Mouse (Mus musculus) erythroblast, embryonic 14.5 days (primary cell): ENCODE results near the gene Kdm8.

Experiments used
- GATA1 ChIP-seq: IDR thresholded peaks from 2 replicates; pipeline ENCODE4 v1.6.1; 2012; ENCODE audit warnings: low read length, inconsistent platforms, mixed read lengths
- TAL1 ChIP-seq: IDR thresholded peaks from 3 replicates; pipeline ENCODE4 v1.6.1; 2012; ENCODE audit warnings: low read length, inconsistent platforms, mixed read lengths

DNA sequence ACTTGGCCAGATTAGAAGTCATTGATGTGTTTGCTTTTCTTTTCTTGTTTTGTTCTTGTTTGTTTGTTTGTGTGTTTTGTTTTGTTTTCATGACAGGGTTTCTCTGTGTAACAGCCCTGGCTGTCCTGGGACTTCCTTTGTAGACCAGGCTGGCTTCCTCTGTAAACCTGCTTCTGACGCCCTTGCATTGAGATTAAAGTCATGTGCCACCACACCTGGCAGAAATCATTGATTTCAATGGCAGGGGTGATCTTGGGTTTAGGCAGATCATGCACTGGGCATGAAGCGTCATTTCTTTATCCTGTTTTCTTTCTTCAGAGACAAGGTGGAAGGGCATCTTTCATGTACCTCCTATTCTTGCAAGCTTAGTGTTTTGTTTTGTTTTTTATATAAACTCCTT, 62.8 kb downstream of the Kdm8 start:
- TF ChIP-seq TAL1 (no peak), GATA1 (no peak)
